Mouse (Mus musculus): ENCODE data around the gene Asic2.

- no peak for TF ChIP-seq CTCF (IDR thresholded peaks at IDR 0.05; ENCODE audit: control insufficient read depth, insufficient read depth, low read length)
- TF ChIP-seq POLR2A (IDR thresholded peaks at IDR 0.05; ENCODE audit: borderline replicate concordance, control insufficient read depth, low read depth, low read length), result no peak
These were observed 817.6 kb downstream of the Asic2 start for GRCm38 (mm10) chr11:81150621-81151020.
